Mouse (Mus musculus) lung, adult 18-20 months (tissue): ENCODE measurements at regions not wholly inside any gene's neighbourhood (a gene's known extent, or its start where the extent isn't known, plus 50 kb on each side); places are given as distances from the start of the nearest gene placed in this dataset.

Experiments
- DNase-seq, 2 experiments: peaks; one replicate each; pipeline ENCODE4 v3.0.0; 2022; ENCODE audit warnings: mixed read lengths in 2 of 2

GRCm38 (mm10) chr13:31168854-31169253 is 194.8 kb downstream of the Gm5447 start:
- no peak for DNase-seq

GRCm38 (mm10) chr13:31171751-31172150 is 197.7 kb downstream of the Gm5447 start:
- no peak for DNase-seq

- DNase-seq: no peak
Observed at GRCm38 (mm10) chr13:31172580-31172979, 198.6 kb downstream of the Gm5447 start.

GRCm38 (mm10) chr13:31177999-31178783 is 204.2 kb downstream of the Gm5447 start:
- no peak for DNase-seq

GRCm38 (mm10) chr13:31178964-31179363 is 205.0 kb downstream of the Gm5447 start:
- no peak for DNase-seq

GRCm38 (mm10) chr13:31179407-31180001 is 205.5 kb downstream of the Gm5447 start:
- peak; percentile 24 to 27 for DNase-seq

GRCm38 (mm10) chr13:31181530-31181929 is 207.5 kb downstream of the Gm5447 start:
- DNase-seq: no peak

GRCm38 (mm10) chr13:31184845-31185834 is 211.1 kb downstream of the Gm5447 start:
- DNase-seq: peak in 1 of 2 experiments; percentile 25

GRCm38 (mm10) chr13:31186805-31187589 is 213.0 kb downstream of the Gm5447 start:
- no peak for DNase-seq

GRCm38 (mm10) chr13:31189116-31189515 is 215.1 kb downstream of the Gm5447 start:
- no peak for DNase-seq

GRCm38 (mm10) chr13:31190036-31190435 is 216.0 kb downstream of the Gm5447 start:
- DNase-seq: no peak

- no peak for DNase-seq
Observed at GRCm38 (mm10) chr13:31191344-31192139, 217.5 kb downstream of the Gm5447 start.

GRCm38 (mm10) chr13:31194971-31195370 is 221.0 kb downstream of the Gm5447 start:
- no peak for DNase-seq

GRCm38 (mm10) chr13:31196546-31196945 is 222.5 kb downstream of the Gm5447 start:
- no peak for DNase-seq

GRCm38 (mm10) chr13:31197593-31197992 is 223.6 kb downstream of the Gm5447 start:
- DNase-seq: no peak

- DNase-seq: no peak
Observed at GRCm38 (mm10) chr13:31199384-31199783, 225.4 kb downstream of the Gm5447 start.

GRCm38 (mm10) chr13:31204068-31204467 is 230.1 kb downstream of the Gm5447 start:
- DNase-seq: peak in 1 of 2 experiments; percentile 21

- DNase-seq: no peak
Observed at GRCm38 (mm10) chr13:31206381-31206780, 232.4 kb downstream of the Gm5447 start.

- peak; percentile 67 to 78 for DNase-seq
Observed at GRCm38 (mm10) chr13:31207709-31208108, 233.7 kb downstream of the Gm5447 start.

- no peak for DNase-seq
Observed at GRCm38 (mm10) chr13:31223016-31223415, 249.0 kb downstream of the Gm5447 start.

GRCm38 (mm10) chr13:31240546-31240945 is 266.5 kb downstream of the Gm5447 start:
- DNase-seq: no peak
